ENCODE assay signal across 8 mouse cellular contexts in genomic region chr19:36257748-36258538, GRCm38 (mm10).
DNase-seq lines count a peak whose midpoint lies in the region; ATAC-seq lines count a peak whose summit lies in the region.

No protein-coding gene starts in this region.

- no peaks in the 10 kb centered on the region for H3K9me3 ChIP-seq in kidney, embryonic 15.5 days (replicated peaks)
- H3K9me3 ChIP-seq in heart, embryonic 14.5 days (ENCODE audit: control insufficient read depth, low read length), result no peaks in the 10 kb centered on the region

- no peak overlapping the region for H3K4me2 ChIP-seq in kidney, embryonic 15.5 days
- peak overlapping the region; percentile 26; the same call in 1 of the 2 replicates for H3K4me2 ChIP-seq in heart, embryonic 14.5 days (ENCODE audit: low read length)

- intact Hi-C loops in left cerebral cortex, postnatal 25 days (cut with DNase I), result no loop called here

- ATAC-seq in kidney, embryonic 15.5 days (replicated peaks; ENCODE audit: low FRiP score), result no peak
- ATAC-seq in heart, embryonic 14.5 days (ENCODE audit: insufficient number of reproducible peaks, insufficient read depth, low FRiP score, low read depth), result peak; percentile 53; the same call in 1 of the 2 replicates

- WGBS in kidney, embryonic 15.5 days, result 54% methylated on average over 10 of the region's 10 CpGs
- 21% methylated on average over 10 of the region's 10 CpGs for WGBS in heart, embryonic 14.5 days

- H3K36me3 ChIP-seq in kidney, embryonic 15.5 days, result no peaks in the 10 kb centered on the region
- H3K36me3 ChIP-seq in heart, embryonic 14.5 days (ENCODE audit: control insufficient read depth, insufficient read depth, low read length), result no peaks in the 10 kb centered on the region

- DNase-seq in kidney, postnatal 25 days, result peak; percentile 13 to 34
- peak; percentile 20 for DNase-seq in brain, embryonic 18.5 days (ENCODE audit: low read depth, low spot score)
- peak; percentile 51 to 57 for DNase-seq in left cerebral cortex, postnatal 25 days (ENCODE audit: low spot score in 2 of 2)
- DNase-seq in thymus, postnatal 10 days (ENCODE audit: low spot score in 2 of 2), result no peak
- DNase-seq in lung, postnatal 36 days, result no peak
- no peak for DNase-seq in lung, postnatal 10 days

- no peak overlapping the region for H3K4me3 ChIP-seq in kidney, embryonic 15.5 days (replicated peaks)
- no peak overlapping the region for H3K4me3 ChIP-seq in heart, embryonic 14.5 days (ENCODE audit: control insufficient read depth in 1 of 2, insufficient read depth in 1 of 2, low read depth in 1 of 2, low read length in 2 of 2)

- H3K9ac ChIP-seq in kidney, embryonic 15.5 days, result no peak overlapping the region
- H3K9ac ChIP-seq in heart, embryonic 14.5 days (ENCODE audit: low read length), result no peak overlapping the region

- no peaks in the 10 kb centered on the region for H3K27me3 ChIP-seq in kidney, embryonic 15.5 days
- no peaks in the 10 kb centered on the region for H3K27me3 ChIP-seq in heart, embryonic 14.5 days (ENCODE audit: control insufficient read depth, insufficient read depth, low read length)

- H3K27ac ChIP-seq in kidney, embryonic 15.5 days, result no peak overlapping the region
- peak overlapping the region; percentile 83 to 86 for H3K27ac ChIP-seq in heart, embryonic 14.5 days (replicated peaks in 1 of 2; ENCODE audit: control insufficient read depth in 1 of 2, insufficient read depth in 1 of 2, low read depth in 2 of 2, low read length in 2 of 2)

- H3K4me1 ChIP-seq in kidney, embryonic 15.5 days, result peaks cover 8% of the 10 kb centered on the region; the same call in 1 of the 2 replicates
- peaks cover 22 to 25% of the 10 kb centered on the region in 2 experiments for H3K4me1 ChIP-seq in heart, embryonic 14.5 days (ENCODE audit: control insufficient read depth in 2 of 2, insufficient read depth in 2 of 2, low read length in 2 of 2)

Comparison
In these comparisons a context has a peak if more than half of its experiments do, and no peak if none do; other contexts are left out.
1. DNase-seq: peak in kidney, postnatal 25 days (2 of 2), brain, embryonic 18.5 days (single experiment) and left cerebral cortex, postnatal 25 days (2 of 2); none in thymus, postnatal 10 days (0 of 2), lung, postnatal 36 days (single experiment) and lung, postnatal 10 days (single experiment).